Mouse (Mus musculus) G1E (cell line): Measurements from ENCODE around the gene 4933424G06Rik. TPM values are rescaled to one million over a fixed set of nuclear protein-coding genes. Genes with fewer than 3 reads are reported as not detected.

Experiments
- ATAC-seq: 2 replicates; pipeline ENCODE4 v1.8.0; 2016; ENCODE audit warnings: mild to moderate bottlenecking; ENCODE audit not compliant: insufficient number of reproducible peaks, poor library complexity, low FRiP score, severe bottlenecking; ENCODE audit errors: extremely low read depth
- DNase-seq: peaks from one replicate; pipeline ENCODE4 v3.0.0; 2012; ENCODE audit warnings: low spot score
- H3K27me3 ChIP-seq: 2 replicates; pipeline ENCODE4 v1.6.1; 2012; ENCODE audit warnings: mild to moderate bottlenecking, low read length, inconsistent platforms; ENCODE audit not compliant: insufficient read depth
- H3K36me3 ChIP-seq: replicated peaks from 2 replicates; pipeline ENCODE3; 2012; ENCODE audit warnings: mild to moderate bottlenecking, inconsistent platforms
- H3K4me1 ChIP-seq: 2 replicates; pipeline ENCODE4 v1.6.1; 2012; ENCODE audit warnings: low read depth, low read length, inconsistent platforms, mixed read lengths; ENCODE audit not compliant: insufficient read depth
- H3K4me3 ChIP-seq: 2 replicates; pipeline ENCODE4 v1.5.1; 2012; ENCODE audit warnings: low read depth, mild to moderate bottlenecking, inconsistent platforms, low read length, moderate library complexity, mixed read lengths
- H3K9me3 ChIP-seq: replicated peaks from 2 replicates; pipeline ENCODE4 v1.6.1; 2012; ENCODE audit warnings: inconsistent platforms
- CTCF ChIP-seq: IDR thresholded peaks from 2 replicates; pipeline ENCODE4 v1.5.1; 2012; ENCODE audit warnings: low read depth, low read length, inconsistent platforms, mixed read lengths
- GATA1 ChIP-seq: IDR thresholded peaks from 2 replicates; pipeline ENCODE4 v1.6.1; 2012; ENCODE audit warnings: borderline replicate concordance, low read length, inconsistent platforms, mixed read lengths
- GATA2 ChIP-seq: IDR thresholded peaks from 2 replicates; pipeline ENCODE4 v1.6.1; 2012; ENCODE audit warnings: low read depth, low read length, inconsistent platforms, borderline replicate concordance
- POLR2AphosphoS5 ChIP-seq: IDR thresholded peaks from 2 replicates; pipeline ENCODE4 v1.6.1; 2012; ENCODE audit warnings: low read depth, low read length, inconsistent platforms; ENCODE audit not compliant: insufficient replicate concordance
- TAL1 ChIP-seq: conservative IDR thresholded peaks from 2 replicates; pipeline ENCODE4 v1.6.1; 2012; ENCODE audit warnings: low read depth, low read length, inconsistent platforms, mixed read lengths
- polyA plus RNA-seq: library from polyadenylated mRNA; stranded (reverse); fragments of >175 nt; gene quantifications from 2 replicates; pipeline ENCODE4 v1.2.3, GENCODE M21; 2012
- total RNA-seq, 2 experiments: library from RNA; stranded (forward) in 1 of 2; stranded (reverse) in 1 of 2; fragments of 200-1000 nt in 1 of 2; fragments of >200 nt in 1 of 2; fragmentation: Nextera tagmentation in 1 of 2; gene quantifications; 2 replicates each; pipeline ENCODE4 v1.2.3; 2014 to 2017

Gene 4933424G06Rik
- total and polyA plus RNA-seq, 3 experiments, result 0.38 to 0.75 TPM; not detected in 1

- Histone ChIP-seq H3K4me1 (0 out of 2 replicates have a peak, but pooled peaks cover 2% of the 10 kb centered on the region), H3K36me3 (peaks cover 96% of the 10 kb centered on the region), H3K27me3 (no peaks in the 10 kb centered on the region; the same call in 1 of the 2 replicates), H3K4me3 (no peak overlapping the region), H3K9me3 (no peaks in the 10 kb centered on the region)
- ATAC-seq (no peak), DNase-seq (no peak)
- TF ChIP-seq POLR2AphosphoS5 (no peak), GATA2 (no peak), CTCF (no peak)
These were observed 96.4 kb downstream of the 4933424G06Rik start for GRCm38 (mm10) chr1:36806181-36806905.

- H3K4me1 ChIP-seq, result 0 out of 2 replicates have a peak, but pooled peaks cover 2% of the 10 kb centered on the region
- no peaks in the 10 kb centered on the region for H3K9me3 ChIP-seq
- no peaks in the 10 kb centered on the region; the same call in 1 of the 2 replicates for H3K27me3 ChIP-seq
- no peak overlapping the region for H3K4me3 ChIP-seq
- DNase-seq, result no peak
- TF ChIP-seq POLR2AphosphoS5 (no peak), GATA2 (no peak), GATA1 (no peak), CTCF (no peak), TAL1 (no peak)
- H3K36me3 ChIP-seq, result peaks cover 96% of the 10 kb centered on the region
- no peak for ATAC-seq
These were observed 97.1 kb downstream of the 4933424G06Rik start for GRCm38 (mm10) chr1:36807086-36807485.

Other genes starting within 250 kb of the 4933424G06Rik start
- 6.7 and 8.6 TPM in 2 replicates for gene Cnnm4, start 238.5 kb upstream of the 4933424G06Rik start, total RNA-seq (2014; fragmentation: Nextera tagmentation)
- gene Cnnm4, start 238.5 kb upstream of the 4933424G06Rik start, total RNA-seq (2017), result 3.9 and 4.5 TPM in 2 replicates
- 2.4 and 3.1 TPM in 2 replicates for gene Cnnm4, start 238.5 kb upstream of the 4933424G06Rik start, polyA plus RNA-seq
- gene Cnnm3, start 198.3 kb upstream of the 4933424G06Rik start, total RNA-seq (2014; fragmentation: Nextera tagmentation), result 22.2 and 28.2 TPM in 2 replicates
- 7.5 and 8.8 TPM in 2 replicates for gene Cnnm3, start 198.3 kb upstream of the 4933424G06Rik start, total RNA-seq (2017)
- 31.1 and 39.0 TPM in 2 replicates for gene Cnnm3, start 198.3 kb upstream of the 4933424G06Rik start, polyA plus RNA-seq
- gene Ankrd23, start 173.3 kb upstream of the 4933424G06Rik start, total RNA-seq (2014; fragmentation: Nextera tagmentation), result 12.0 and 14.2 TPM in 2 replicates
- gene Ankrd23, start 173.3 kb upstream of the 4933424G06Rik start, total RNA-seq (2017), result 14.8 and 16.6 TPM in 2 replicates
- gene Ankrd23, start 173.3 kb upstream of the 4933424G06Rik start, polyA plus RNA-seq, result 9.1 and 10.9 TPM in 2 replicates
- gene Gm42417, start 170.7 kb upstream of the 4933424G06Rik start, total RNA-seq (2014; fragmentation: Nextera tagmentation), result not detected in 2 replicates
- gene Gm42417, start 170.7 kb upstream of the 4933424G06Rik start, total RNA-seq (2017), result not detected in 2 replicates
- 0.15 and 0.25 TPM in 2 replicates for gene Gm42417, start 170.7 kb upstream of the 4933424G06Rik start, polyA plus RNA-seq
- 9.9 and 15.7 TPM in 2 replicates for gene Ankrd39, start 162.7 kb upstream of the 4933424G06Rik start, total RNA-seq (2014; fragmentation: Nextera tagmentation)
- gene Ankrd39, start 162.7 kb upstream of the 4933424G06Rik start, total RNA-seq (2017), result 11.9 and 12.3 TPM in 2 replicates
- 15.7 and 17.3 TPM in 2 replicates for gene Ankrd39, start 162.7 kb upstream of the 4933424G06Rik start, polyA plus RNA-seq
- gene Sema4c, start 151.8 kb upstream of the 4933424G06Rik start, total RNA-seq (2014; fragmentation: Nextera tagmentation), result not detected in 2 replicates
- gene Sema4c, start 151.8 kb upstream of the 4933424G06Rik start, total RNA-seq (2017), result 0.17 and 0.87 TPM in 2 replicates
- not detected in 2 replicates for gene Sema4c, start 151.8 kb upstream of the 4933424G06Rik start, polyA plus RNA-seq
- gene Fam178b, start 27.0 kb upstream of the 4933424G06Rik start, total RNA-seq (2014; fragmentation: Nextera tagmentation), result not detected in 2 replicates
- gene Fam178b, start 27.0 kb upstream of the 4933424G06Rik start, total RNA-seq (2017), result 0.12 TPM in 1 of 2 replicates, not detected in the other
- not detected in 2 replicates for gene Fam178b, start 27.0 kb upstream of the 4933424G06Rik start, polyA plus RNA-seq
- 295 and 316 TPM in 2 replicates for gene Cox5b, start 18.7 kb upstream of the 4933424G06Rik start, total RNA-seq (2014; fragmentation: Nextera tagmentation)
- 516 and 777 TPM in 2 replicates for gene Cox5b, start 18.7 kb upstream of the 4933424G06Rik start, total RNA-seq (2017)
- gene Cox5b, start 18.7 kb upstream of the 4933424G06Rik start, polyA plus RNA-seq, result 1,994 and 2,669 TPM in 2 replicates
- 50.8 and 54.1 TPM in 2 replicates for gene Actr1b, start 4.3 kb downstream of the 4933424G06Rik start, total RNA-seq (2014; fragmentation: Nextera tagmentation)
- gene Actr1b, start 4.3 kb downstream of the 4933424G06Rik start, total RNA-seq (2017), result 87.4 and 94.2 TPM in 2 replicates
- gene Actr1b, start 4.3 kb downstream of the 4933424G06Rik start, polyA plus RNA-seq, result 66.2 and 68.0 TPM in 2 replicates
- not detected in 2 replicates for gene Zap70, start 51.6 kb downstream of the 4933424G06Rik start, total RNA-seq (2014; fragmentation: Nextera tagmentation)
- gene Zap70, start 51.6 kb downstream of the 4933424G06Rik start, total RNA-seq (2017), result not detected in 2 replicates
- gene Zap70, start 51.6 kb downstream of the 4933424G06Rik start, polyA plus RNA-seq, result 0.08 TPM in 1 of 2 replicates, not detected in the other
- gene Tmem131, start 233.5 kb downstream of the 4933424G06Rik start, total RNA-seq (2014; fragmentation: Nextera tagmentation), result 298 and 313 TPM in 2 replicates
- 50.2 and 51.0 TPM in 2 replicates for gene Tmem131, start 233.5 kb downstream of the 4933424G06Rik start, total RNA-seq (2017)
- gene Tmem131, start 233.5 kb downstream of the 4933424G06Rik start, polyA plus RNA-seq, result 98.2 and 108 TPM in 2 replicates